Mouse (Mus musculus): ENCODE measurements around the gene Olfr322. TPM values are rescaled to one million over a fixed set of nuclear protein-coding genes. Genes with fewer than 3 reads are reported as not detected.

The Olfr322 gene
- not detected for total RNA-seq (2021)
- long read RNA-seq, experiment 1: 0 reads
- long read RNA-seq, experiment 2: 0 reads

GRCm38 (mm10) chr11:58658596-58658995 lies at the start of gene Olfr322:
Olfr322 (plus strand) TSS chr11:58658782.
- no peak for TF ChIP-seq CTCF (IDR thresholded peaks at IDR 0.05)
- Histone ChIP-seq H3K27ac (no peak within 1 kb of the TSS), H3K4me3 (no peak within 1 kb of the TSS)
- intact Hi-C loops (cut with DNase I): no loop called here
- no peak for DNase-seq

DNA sequence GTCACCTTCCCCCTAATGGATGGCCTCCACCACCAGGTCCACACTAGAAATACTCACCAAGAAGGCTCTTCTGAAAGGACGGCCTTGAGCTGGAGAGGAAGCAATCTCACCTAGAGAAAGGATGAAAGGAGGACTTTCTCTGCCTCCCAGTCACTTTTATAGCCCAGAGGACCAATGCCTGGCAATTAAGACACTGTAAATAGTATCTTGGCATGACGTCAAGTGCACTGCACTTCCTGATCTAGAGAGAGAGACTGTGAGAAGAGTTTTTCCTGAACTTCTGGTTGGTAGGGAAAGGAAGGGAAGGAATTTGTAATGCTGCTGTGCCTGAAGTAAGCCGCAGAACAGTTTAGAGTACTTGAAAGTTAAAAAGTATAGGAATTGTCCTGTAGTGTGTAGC lies 45.2 kb upstream of the Olfr322 start:
- intact Hi-C loops (cut with DNase I): no loop called here
- Histone ChIP-seq H3K4me3 (no peak overlapping the region), H3K27ac (no peak overlapping the region)
- no peak for DNase-seq
- TF ChIP-seq CTCF (IDR thresholded peaks at IDR 0.05): no peak

GRCm38 (mm10) chr11:58614526-58614925 lies 44.1 kb upstream of the Olfr322 start:
- no peak overlapping the region for H3K4me3 ChIP-seq
- H3K27ac ChIP-seq: no peak overlapping the region
- DNase-seq: no peak
- TF ChIP-seq CTCF (IDR thresholded peaks at IDR 0.05): no peak
- intact Hi-C loops (cut with DNase I): no loop called here

DNA sequence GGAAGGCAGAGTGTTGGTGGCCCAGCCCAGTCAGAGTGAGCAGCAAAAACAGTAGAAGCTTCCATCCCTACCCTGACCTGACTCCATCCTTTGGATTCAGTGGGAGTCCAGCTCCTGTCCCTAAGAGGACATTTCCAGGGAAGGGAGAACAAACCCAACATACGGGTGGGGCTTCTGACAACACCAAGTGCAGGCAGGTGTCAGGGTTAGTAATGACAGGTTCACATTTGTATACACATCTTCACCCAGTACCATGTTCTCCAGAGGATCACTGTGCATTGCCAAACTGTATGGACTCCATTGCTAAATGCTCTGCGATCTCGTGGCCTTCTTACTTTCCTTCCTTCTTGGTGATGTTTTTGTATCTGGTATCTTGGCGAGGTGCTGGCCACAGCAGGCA lies 42.6 kb upstream of the Olfr322 start, which contains the start of gene 2210407C18Rik:
Gene 2210407C18Rik, minus strand, starts transcription at position 101 of the 400 bp plus-strand sequence.
- no peak for TF ChIP-seq CTCF (IDR thresholded peaks at IDR 0.05)
- Histone ChIP-seq H3K27ac (no peak within 1 kb of the TSS), H3K4me3 (no peak within 1 kb of the TSS)
- no peak for DNase-seq
- intact Hi-C loops (cut with DNase I): no loop called here

DNA sequence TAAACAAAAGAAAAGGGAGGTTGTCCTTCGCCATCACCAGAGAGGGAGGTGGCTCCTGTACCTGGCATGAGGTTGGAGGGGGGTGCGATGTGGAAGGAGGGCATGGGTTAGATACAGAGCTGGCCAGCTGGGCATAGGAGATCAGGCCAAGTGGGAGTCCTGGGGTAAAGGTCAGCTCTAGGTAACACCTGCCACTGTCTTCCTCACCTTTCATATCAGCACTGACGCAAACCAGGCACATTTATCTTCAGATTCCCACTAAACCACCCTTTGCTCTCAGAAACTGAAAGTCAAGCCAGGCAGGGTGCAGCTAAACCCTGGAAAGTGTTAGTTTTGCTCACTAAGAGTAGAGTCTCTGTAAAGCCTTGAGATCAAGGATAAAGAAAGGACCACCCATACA lies 40.2 kb upstream of the Olfr322 start:
- DNase-seq: no peak
- no peak for TF ChIP-seq CTCF (IDR thresholded peaks at IDR 0.05)
- intact Hi-C loops (cut with DNase I): no loop called here
- H3K4me3 ChIP-seq: no peak overlapping the region
- no peak overlapping the region for H3K27ac ChIP-seq

GRCm38 (mm10) chr11:58618793-58619192 lies 39.8 kb upstream of the Olfr322 start:
- intact Hi-C loops (cut with DNase I): no loop called here
- H3K27ac ChIP-seq: no peak overlapping the region

GRCm38 (mm10) chr11:58626146-58626545 lies 32.4 kb upstream of the Olfr322 start:
- intact Hi-C loops (cut with DNase I): no loop called here
- DNase-seq: no peak
- no peak for TF ChIP-seq CTCF (IDR thresholded peaks at IDR 0.05)
- Histone ChIP-seq H3K4me3 (no peak overlapping the region), H3K27ac (no peak overlapping the region)

More at GRCm38 (mm10) chr11:58618793-58619192, 39.8 kb upstream of the Olfr322 start:
- TF ChIP-seq CTCF (IDR thresholded peaks at IDR 0.05): no peak
- H3K4me3 ChIP-seq: no peak overlapping the region
- DNase-seq: no peak

DNA sequence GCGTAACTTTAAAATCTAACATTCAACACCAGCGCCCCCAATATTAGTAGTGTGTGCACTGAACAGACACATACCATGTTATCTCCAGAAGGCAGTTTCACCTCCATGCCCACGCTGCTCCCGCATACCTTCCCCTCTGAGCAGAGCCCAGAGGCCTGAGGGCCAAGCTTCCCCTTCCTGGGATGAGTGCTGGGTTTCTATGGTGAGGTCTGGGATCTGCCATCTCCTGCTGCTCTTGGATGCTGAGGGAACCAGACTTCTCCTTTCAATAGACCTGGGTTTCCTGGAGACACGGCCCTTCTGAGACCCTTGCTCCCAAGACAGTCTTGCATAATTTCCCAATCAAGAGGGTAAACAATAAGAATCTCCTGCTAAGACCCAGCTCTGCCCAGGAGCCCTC lies 28.2 kb upstream of the Olfr322 start, which contains the start of gene Olfr323:
Gene Olfr323, minus strand, starts transcription at position 101 of the 400 bp plus-strand sequence.
- no peak for DNase-seq
- TF ChIP-seq CTCF (IDR thresholded peaks at IDR 0.05): no peak
- no peak within 1 kb of the TSS for H3K4me3 ChIP-seq
- intact Hi-C loops (cut with DNase I): loop anchor here (10.0 kb wide), 1 partner anchor 336 kb away; no protein-coding TSS in a partner anchor
- no peak within 1 kb of the TSS for H3K27ac ChIP-seq

DNA sequence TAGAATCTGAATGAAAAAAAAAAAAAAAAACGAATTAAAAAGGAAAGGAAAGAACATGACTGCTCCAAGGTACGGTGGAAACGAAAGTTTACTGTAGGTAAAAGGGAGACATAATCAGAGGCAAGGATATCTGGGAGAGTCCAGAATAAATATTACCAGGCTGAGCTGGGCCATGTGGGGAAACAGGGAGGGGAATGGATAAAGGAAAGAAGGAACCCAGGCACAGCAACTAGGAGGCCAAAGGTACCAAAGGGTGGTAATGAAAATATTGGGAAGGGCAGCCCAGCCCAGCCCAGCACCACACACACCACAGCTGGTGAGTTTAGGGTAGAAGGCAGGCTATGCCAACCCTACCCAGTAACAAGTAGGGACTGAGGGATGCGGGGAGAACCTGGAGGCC lies 23.7 kb upstream of the Olfr322 start:
- no peak overlapping the region for H3K27ac ChIP-seq
- intact Hi-C loops (cut with DNase I): loop anchor here (5.0 to 10.0 kb wide), 2 partner anchors 233 to 340 kb away; no protein-coding TSS in a partner anchor
- DNase-seq: no peak
- no peak overlapping the region for H3K4me3 ChIP-seq
- no peak for TF ChIP-seq CTCF (IDR thresholded peaks at IDR 0.05)

- H3K27ac ChIP-seq: no peak overlapping the region
- TF ChIP-seq CTCF (IDR thresholded peaks at IDR 0.05): peak; percentile 78
- peak; percentile 51 for DNase-seq
- H3K4me3 ChIP-seq: no peak overlapping the region
- intact Hi-C loops (cut with DNase I): loop anchor here (5.0 to 10.0 kb wide), 2 partner anchors 234 to 342 kb away; no protein-coding TSS in a partner anchor
Measured at GRCm38 (mm10) chr11:58636376-58636977, 22.1 kb upstream of the Olfr322 start.

GRCm38 (mm10) chr11:58638176-58638701 lies 20.3 kb upstream of the Olfr322 start:
- DNase-seq: peak; percentile 69
- no peak for TF ChIP-seq CTCF (IDR thresholded peaks at IDR 0.05)
- intact Hi-C loops (cut with DNase I): loop anchor here (5.0 to 10.0 kb wide), 2 partner anchors 236 to 343 kb away; no protein-coding TSS in a partner anchor

DNA sequence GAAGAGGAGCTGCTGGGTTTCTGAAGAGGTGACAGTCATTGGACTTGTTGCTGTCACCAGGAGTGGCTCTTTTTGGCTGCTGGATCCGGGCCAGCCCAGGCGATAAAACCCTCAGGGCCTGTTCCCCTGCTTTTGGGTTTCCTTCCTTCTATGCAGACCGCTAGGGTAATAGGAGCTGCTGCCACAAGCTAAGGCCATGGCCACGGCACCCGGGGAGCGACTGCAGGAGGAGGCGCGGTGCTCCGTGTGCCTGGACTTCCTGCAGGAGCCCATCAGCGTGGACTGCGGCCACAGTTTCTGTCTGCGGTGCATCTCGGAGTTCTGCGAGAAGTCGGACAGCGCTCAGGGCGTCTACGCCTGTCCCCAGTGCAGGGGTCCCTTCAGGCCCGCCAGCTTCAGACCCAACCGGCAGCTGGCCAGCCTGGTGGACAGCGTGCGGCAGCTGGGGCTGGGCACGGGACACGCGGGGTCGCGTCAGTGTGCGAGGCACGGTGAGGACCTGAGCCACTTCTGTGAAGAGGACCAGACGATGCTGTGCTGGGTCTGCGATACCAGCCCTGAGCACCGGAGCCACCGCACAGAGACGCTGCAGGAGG lies 18.2 kb upstream of the Olfr322 start, which contains the start of gene Trim58:
Gene Trim58, plus strand, starts transcription at position 194 of the 596 bp plus-strand sequence.
- TF ChIP-seq CTCF (IDR thresholded peaks at IDR 0.05): no peak
- no peak within 1 kb of the TSS for H3K27ac ChIP-seq
- peak within 1 kb of the TSS; percentile 53 for H3K4me3 ChIP-seq
- intact Hi-C loops (cut with DNase I): no loop called here
- DNase-seq: peak; percentile 24

More at GRCm38 (mm10) chr11:58638176-58638701, 20.3 kb upstream of the Olfr322 start:
- Histone ChIP-seq H3K4me3 (no peak overlapping the region), H3K27ac (no peak overlapping the region)

- no peak overlapping the region for H3K4me3 ChIP-seq
- intact Hi-C loops (cut with DNase I): no loop called here
- no peak for TF ChIP-seq CTCF (IDR thresholded peaks at IDR 0.05)
- no peak overlapping the region for H3K27ac ChIP-seq
- DNase-seq: no peak
Measured at GRCm38 (mm10) chr11:58641057-58641456, 17.5 kb upstream of the Olfr322 start.

Data from gastrocnemius, adult 2 months (tissue).